Mouse (Mus musculus) liver, adult 2 months (tissue): ENCODE results near the gene Txn2.

Experiments used
- CTCF ChIP-seq: fragments of 200-500 bp; IDR thresholded peaks from 2 replicates; pipeline ENCODE4 v1.5.1; 2011; ENCODE audit warnings: low read depth, low read length, control low read depth
- POLR2A ChIP-seq: fragments of 200-500 bp; IDR thresholded peaks from 2 replicates; pipeline ENCODE4 v1.6.1; 2011; ENCODE audit warnings: low read length, control low read depth; ENCODE audit not compliant: insufficient read depth; ENCODE audit errors: extremely low read depth

- TF ChIP-seq POLR2A (no peak), CTCF (no peak)
Measured at GRCm38 (mm10) chr15:77938516-77938915, 9.7 kb upstream of the Txn2 start.
